Mouse (Mus musculus): ENCODE results near the gene Bola1. TPM values are rescaled to one million over a fixed set of nuclear protein-coding genes. Genes with fewer than 3 reads are reported as not detected.
"Not testable (repeated sequence)": the region's sequence is repeated elsewhere in the genome, so short reads cannot be mapped to it uniquely, and the experiment has no call there.

Bola1 gene
- polyA plus RNA-seq, 1 experiment, result 88.0 TPM

DNA sequence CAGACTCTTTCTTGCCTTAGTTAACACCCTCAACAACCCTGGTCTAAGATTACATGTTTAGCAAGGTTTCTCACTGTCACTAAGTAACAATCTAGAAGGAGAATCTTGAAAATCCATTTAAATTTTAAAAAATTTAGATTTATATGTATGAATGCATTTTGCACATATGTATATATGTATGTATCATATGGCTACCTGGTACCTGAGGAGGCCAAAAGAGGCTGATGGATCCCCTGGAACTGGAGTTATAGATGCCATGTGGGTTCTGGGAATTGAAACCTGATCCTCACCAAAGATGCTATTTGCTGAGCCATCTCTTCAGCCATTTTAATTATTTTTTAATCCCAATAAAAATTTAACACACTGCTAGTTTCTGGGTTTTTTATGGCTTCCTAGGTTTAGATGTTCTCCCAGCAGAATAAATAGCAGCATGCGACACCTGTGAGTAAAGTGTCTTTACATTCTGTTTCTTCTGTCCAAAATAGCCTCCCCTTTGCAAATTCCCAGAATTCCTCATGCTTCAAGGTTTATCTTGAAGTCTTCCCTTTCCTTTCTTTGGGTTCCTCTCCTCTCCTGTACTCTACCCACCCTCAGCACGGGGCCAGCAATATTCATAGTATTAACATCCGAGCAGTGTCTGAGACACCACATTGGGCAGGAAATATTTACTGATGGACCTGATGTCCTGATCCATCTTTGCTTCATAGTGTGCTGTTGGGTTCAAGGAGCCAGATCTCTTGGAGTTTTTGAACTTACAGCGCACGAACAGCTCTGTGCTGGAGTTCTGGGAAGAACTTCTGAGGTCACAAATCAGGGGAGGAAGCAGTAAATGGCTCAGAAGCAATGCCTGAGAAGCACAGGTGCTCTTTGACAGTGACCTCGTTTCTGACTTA, 28.9 kb upstream of the Bola1 start:
- peak overlapping the region; percentile 35 for H3K4me3 ChIP-seq
- no peak overlapping the region for H3ac ChIP-seq (ENCODE audit: control insufficient read depth, insufficient read length)
- H3K36me3 ChIP-seq (ENCODE audit: control insufficient read depth, insufficient read depth), result no peaks in the 10 kb centered on the region
- peaks cover 5% of the 10 kb centered on the region for H3K79me2 ChIP-seq (ENCODE audit: control insufficient read depth, insufficient read depth)
- H3K27me3 ChIP-seq (ENCODE audit: control insufficient read depth, insufficient read depth, insufficient read length), result no peaks in the 10 kb centered on the region
- peak overlapping the region; percentile 74 for H3K4me2 ChIP-seq (ENCODE audit: low read depth)
- TF ChIP-seq POLR2AphosphoS2 (IDR thresholded peaks at IDR 0.05; ENCODE audit: insufficient read length, low read depth), result peak; percentile 28
- no peak for TF ChIP-seq E2F4 (IDR thresholded peaks at IDR 0.05; ENCODE audit: insufficient read depth)

DNA sequence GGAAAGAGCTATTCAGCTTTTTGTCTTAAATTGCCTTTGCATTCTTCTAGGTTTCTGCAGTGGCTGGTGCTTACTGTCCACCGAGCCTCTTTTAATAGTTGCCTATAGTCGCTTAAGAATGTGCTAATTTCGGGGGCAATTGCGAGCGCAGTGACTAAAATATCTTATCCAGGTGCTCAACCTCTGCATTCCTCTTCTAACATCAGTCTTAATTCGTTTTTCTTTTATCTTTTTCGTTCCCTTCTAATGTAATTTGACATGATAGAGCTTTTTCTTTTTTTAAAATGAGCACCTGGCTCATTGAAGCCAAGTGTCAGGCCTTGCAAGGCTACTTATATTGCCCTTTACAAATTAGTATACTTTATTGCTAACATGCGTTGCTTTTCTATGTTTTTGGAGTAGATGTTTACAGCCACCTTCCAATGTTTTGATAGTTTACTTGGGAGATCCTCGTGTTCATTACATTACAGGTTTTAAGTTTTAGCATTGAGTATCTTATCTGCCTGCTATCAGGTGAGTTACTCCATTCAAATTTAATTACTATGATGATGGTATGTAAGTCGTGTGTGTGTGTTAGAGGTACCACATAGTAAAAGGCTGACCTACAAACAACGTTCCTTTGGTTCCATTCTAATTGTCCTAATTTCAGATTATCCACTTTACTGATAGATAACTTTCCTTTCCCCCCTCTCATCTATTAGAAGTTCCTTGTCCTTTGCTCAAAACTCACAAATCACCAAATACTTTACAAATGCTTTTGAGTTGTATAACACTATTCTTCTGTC, 28.0 kb upstream of the Bola1 start:
- H3ac ChIP-seq (ENCODE audit: control insufficient read depth, insufficient read length), result no peak overlapping the region
- peaks cover 5% of the 10 kb centered on the region for H3K79me2 ChIP-seq (ENCODE audit: control insufficient read depth, insufficient read depth)
- H3K4me2 ChIP-seq (ENCODE audit: low read depth), result peak overlapping the region; percentile 74
- H3K27me3 ChIP-seq (ENCODE audit: control insufficient read depth, insufficient read depth, insufficient read length), result no peaks in the 10 kb centered on the region
- H3K4me3 ChIP-seq, result peak overlapping the region; percentile 35
- TF ChIP-seq CEBPB (IDR thresholded peaks at IDR 0.05; ENCODE audit: insufficient read depth, poor library complexity, severe bottlenecking) (no peak), POLR2A (IDR thresholded peaks at IDR 0.05; ENCODE audit: insufficient read length, low read depth) (peak; percentile 26), E2F4 (IDR thresholded peaks at IDR 0.05; ENCODE audit: insufficient read depth) (no peak), MYOD1 (IDR thresholded peaks at IDR 0.05; ENCODE audit: control insufficient read depth in 1 of 3, insufficient read length in 2 of 3, low read depth in 2 of 3) (no peak), MAX (IDR thresholded peaks at IDR 0.05; ENCODE audit: low read depth) (no peak)
- no peaks in the 10 kb centered on the region for H3K36me3 ChIP-seq (ENCODE audit: control insufficient read depth, insufficient read depth)

DNA sequence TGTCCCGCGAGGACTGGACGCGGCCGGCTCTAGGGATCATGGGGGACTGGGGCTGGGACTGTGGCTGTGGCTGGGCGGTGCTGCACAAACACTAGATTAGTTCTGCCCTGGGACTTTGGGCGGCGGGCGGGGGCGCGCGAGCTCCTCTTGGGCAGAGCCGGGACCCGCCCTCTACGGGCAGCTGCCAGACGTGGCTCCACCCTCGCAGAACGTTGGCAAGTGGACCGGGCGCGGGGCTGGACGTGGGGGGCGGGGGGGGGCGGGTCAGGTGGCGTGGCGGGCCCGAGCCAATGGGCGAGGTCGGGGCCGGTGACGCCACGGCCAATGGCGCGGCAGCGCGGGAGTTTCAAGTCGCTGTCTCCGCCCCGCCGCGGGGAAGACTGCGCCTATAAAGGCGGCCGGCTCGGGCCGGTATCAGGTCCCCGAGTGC, 26.9 kb upstream of the Bola1 start, which contains the start of gene Hist2h3c1:
TSS of gene Hist2h3c1 (plus strand) at position 259 of the 430 bp plus-strand sequence.
- H3K4me2 ChIP-seq (ENCODE audit: low read depth), result peak within 1 kb of the TSS; percentile 74
- peak within 1 kb of the TSS; percentile 87 for H3ac ChIP-seq (ENCODE audit: control insufficient read depth, insufficient read length)
- H3K36me3 ChIP-seq (ENCODE audit: control insufficient read depth, insufficient read depth); H3K27me3 ChIP-seq (ENCODE audit: control insufficient read depth, insufficient read depth, insufficient read length); H3K79me2 ChIP-seq (ENCODE audit: control insufficient read depth, insufficient read depth): not testable (repeated sequence)
- H3K4me3 ChIP-seq, result peak within 1 kb of the TSS; percentile 35

DNA sequence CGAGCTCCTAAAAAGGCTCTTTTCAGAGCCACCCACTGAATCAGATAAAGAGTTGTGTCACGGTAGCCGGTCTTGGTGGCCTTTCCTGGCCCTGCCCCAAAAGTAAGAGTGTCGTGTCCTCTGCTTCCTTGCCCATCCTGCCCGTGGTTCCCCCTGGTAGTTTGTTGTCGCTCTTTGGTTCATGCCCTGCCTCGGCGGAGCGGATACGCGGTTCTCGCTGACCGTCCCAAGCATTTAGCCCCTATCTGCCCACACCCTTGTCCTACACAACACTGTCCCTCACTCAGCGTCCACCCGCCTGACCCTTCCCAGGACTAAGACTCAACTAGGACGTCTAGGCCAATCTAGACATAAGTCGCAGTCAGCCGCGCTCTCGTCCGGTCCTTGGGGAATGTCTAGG, 26.5 kb upstream of the Bola1 start:
- H3ac ChIP-seq (ENCODE audit: control insufficient read depth, insufficient read length); H3K4me3 ChIP-seq; H3K79me2 ChIP-seq (ENCODE audit: control insufficient read depth, insufficient read depth); H3K4me2 ChIP-seq (ENCODE audit: low read depth); H3K27me3 ChIP-seq (ENCODE audit: control insufficient read depth, insufficient read depth, insufficient read length); H3K36me3 ChIP-seq (ENCODE audit: control insufficient read depth, insufficient read depth): not testable (repeated sequence)

DNA sequence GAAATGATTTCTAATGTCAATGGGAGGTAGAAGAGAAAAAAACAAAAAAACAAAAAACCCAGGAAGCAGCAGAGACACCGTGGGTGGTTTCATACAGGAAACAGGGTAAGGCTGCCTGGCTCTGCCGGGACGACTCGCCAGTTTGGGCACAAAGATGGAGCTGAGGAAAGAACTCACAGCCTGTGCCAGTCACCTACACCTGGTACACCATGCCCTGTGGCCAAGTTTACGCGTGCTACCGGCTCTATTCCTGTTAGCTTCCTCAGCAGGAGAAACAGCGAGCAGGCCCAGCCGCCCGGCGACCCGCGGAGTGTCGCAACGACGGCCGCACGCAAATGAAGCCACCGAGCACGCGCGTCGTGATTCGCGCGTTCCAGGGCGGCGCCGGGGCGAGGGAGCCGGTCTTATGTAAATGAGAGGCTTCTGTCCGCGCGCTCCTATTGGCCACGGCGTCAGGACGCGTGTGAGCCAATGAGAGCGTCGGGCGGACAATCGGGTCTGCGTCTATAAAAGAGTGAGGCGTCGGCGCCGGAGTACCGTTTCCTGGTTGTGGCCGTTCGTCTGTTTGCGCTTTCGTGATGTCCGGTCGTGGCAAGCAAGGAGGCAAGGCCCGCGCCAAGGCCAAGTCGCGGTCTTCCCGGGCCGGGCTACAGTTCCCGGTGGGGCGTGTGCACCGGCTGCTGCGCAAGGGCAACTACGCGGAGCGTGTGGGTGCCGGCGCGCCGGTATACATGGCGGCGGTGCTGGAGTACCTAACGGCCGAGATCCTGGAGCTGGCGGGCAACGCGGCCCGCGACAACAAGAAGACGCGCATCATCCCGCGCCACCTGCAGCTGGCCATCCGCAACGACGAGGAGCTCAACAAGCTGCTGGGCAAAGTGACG, 25.7 kb upstream of the Bola1 start, which contains the start of gene Hist2h2aa1:
TSS of gene Hist2h2aa1 (plus strand) at position 495 of the 884 bp plus-strand sequence.
- not testable (repeated sequence) for H3K36me3 ChIP-seq (ENCODE audit: control insufficient read depth, insufficient read depth); H3K27me3 ChIP-seq (ENCODE audit: control insufficient read depth, insufficient read depth, insufficient read length); H3K79me2 ChIP-seq (ENCODE audit: control insufficient read depth, insufficient read depth)
- TF ChIP-seq CEBPB (IDR thresholded peaks at IDR 0.05; ENCODE audit: insufficient read depth, poor library complexity, severe bottlenecking), result peak; percentile 63
- peak; percentile 87 for TF ChIP-seq POLR2AphosphoS2 (IDR thresholded peaks at IDR 0.05; ENCODE audit: insufficient read length, low read depth)
- TF ChIP-seq POLR2A (IDR thresholded peaks at IDR 0.05; ENCODE audit: insufficient read length, low read depth), result peak; percentile 76
- Histone ChIP-seq H3K4me3 (peak within 1 kb of the TSS; percentile 35), H3ac (ENCODE audit: control insufficient read depth, insufficient read length) (peak within 1 kb of the TSS; percentile 87), H3K4me2 (ENCODE audit: low read depth) (peak within 1 kb of the TSS; percentile 69)

DNA sequence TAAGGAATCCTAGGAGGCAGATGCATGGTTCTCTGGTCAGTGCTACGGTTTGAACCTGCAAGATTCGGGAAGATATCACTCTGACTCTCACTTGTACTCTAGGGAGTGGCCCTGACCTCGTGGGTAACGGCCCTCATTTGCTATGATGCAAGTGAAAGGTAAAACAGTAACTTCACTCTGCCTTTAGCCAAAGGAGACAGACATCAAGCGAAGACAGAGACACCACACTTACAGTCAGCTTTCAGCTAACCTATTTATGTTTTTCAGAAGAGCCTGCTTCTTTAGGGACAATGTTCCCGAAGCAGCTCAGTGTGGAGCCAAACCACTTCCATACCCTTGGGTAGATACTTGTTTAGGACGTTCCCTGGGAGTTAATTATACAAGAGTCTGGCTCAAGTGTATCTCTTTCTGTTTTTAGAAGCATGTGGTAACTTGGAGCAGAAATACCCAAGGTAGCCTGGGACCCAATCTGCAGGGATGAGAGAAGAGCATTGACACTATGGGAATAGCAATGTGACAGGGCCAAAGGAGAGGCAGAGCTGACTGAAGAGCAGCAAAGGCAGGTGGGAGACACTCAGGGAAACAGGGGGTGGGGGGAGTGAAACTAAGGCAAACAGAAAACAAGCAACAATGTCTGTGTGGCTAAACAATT, 24.5 kb upstream of the Bola1 start:
- TF ChIP-seq MYOG (IDR thresholded peaks at IDR 0.05; ENCODE audit: control insufficient read depth in 1 of 3, insufficient read depth in 1 of 3, insufficient read length in 2 of 3, low read depth in 2 of 3) (no peak), TCF3 (IDR thresholded peaks at IDR 0.05; ENCODE audit: insufficient read length, low read depth) (no peak), TCF12 (IDR thresholded peaks at IDR 0.05; ENCODE audit: insufficient read depth, poor library complexity, severe bottlenecking) (no peak), MYOD1 (IDR thresholded peaks at IDR 0.05; ENCODE audit: control insufficient read depth in 1 of 3, insufficient read length in 2 of 3, low read depth in 2 of 3) (no peak), E2F4 (IDR thresholded peaks at IDR 0.05; ENCODE audit: insufficient read depth) (no peak), SRF (IDR thresholded peaks at IDR 0.05; ENCODE audit: control insufficient read depth, insufficient read length, low read depth) (no peak)
- no peaks in the 10 kb centered on the region for H3K36me3 ChIP-seq (ENCODE audit: control insufficient read depth, insufficient read depth)
- H3K79me2 ChIP-seq (ENCODE audit: control insufficient read depth, insufficient read depth), result peaks cover 5% of the 10 kb centered on the region
- H3ac ChIP-seq (ENCODE audit: control insufficient read depth, insufficient read length), result no peak overlapping the region
- no peaks in the 10 kb centered on the region for H3K27me3 ChIP-seq (ENCODE audit: control insufficient read depth, insufficient read depth, insufficient read length)
- peak overlapping the region; percentile 69 for H3K4me2 ChIP-seq (ENCODE audit: low read depth)
- peak overlapping the region; percentile 35 for H3K4me3 ChIP-seq
